Comparison of ENCODE assay signal across 27 mouse cellular contexts in genomic region chr3:121955527-121955926, GRCm38 (mm10). TPM values are rescaled to one million over a fixed set of nuclear protein-coding genes. Genes with fewer than 3 reads are reported as not detected.
A peak's percentile ranks its signal among the peaks of the same experiment; 100 is the strongest.
DNase-seq lines count a peak whose midpoint lies in the region; ATAC-seq lines count a peak whose summit lies in the region.
"Had no signal": no experiment of that assay in that cellular context is flagged by ENCODE, and none has a peak within 500 bp of the region (broad histone marks: within the 10 kb centered on the region; RNA-seq: fewer than 3 reads in every experiment).

No protein-coding gene starts in this region.

- no peaks in the 10 kb centered on the region for H3K4me1 ChIP-seq in heart, embryonic 10.5 days
- no peaks in the 10 kb centered on the region for H3K4me1 ChIP-seq in kidney, embryonic 16.5 days (ENCODE audit: insufficient read depth, low read length)
- peaks cover 12% of the 10 kb centered on the region; the same call in 1 of the 2 replicates for H3K4me1 ChIP-seq in lung, embryonic 16.5 days (replicated peaks; ENCODE audit: control insufficient read depth, insufficient read depth, low read length)
- H3K4me1 ChIP-seq: hindbrain, embryonic 15.5 days had no signal

- no peaks in the 10 kb centered on the region for H3K27me3 ChIP-seq in heart, embryonic 10.5 days (ENCODE audit: insufficient read depth, poor library complexity, severe bottlenecking)
- H3K27me3 ChIP-seq in kidney, embryonic 16.5 days (ENCODE audit: insufficient read depth, low read length) = no peaks in the 10 kb centered on the region
- H3K27me3 ChIP-seq in lung, embryonic 16.5 days (ENCODE audit: control insufficient read depth, insufficient read depth, low read depth, low read length) = no peaks in the 10 kb centered on the region
- H3K27me3 ChIP-seq: CH12.LX, Patski had no signal

- ATAC-seq in kidney, embryonic 16.5 days (ENCODE audit: low FRiP score, low TSS enrichment) = no peak
- no peak for ATAC-seq in lung, embryonic 16.5 days (ENCODE audit: low read depth)
- ATAC-seq: forebrain, postnatal 0 days; liver, embryonic 12.5 days; midbrain, embryonic 16.5 days; Patski had no signal

- H3K4me3 ChIP-seq in heart, embryonic 10.5 days = no peak overlapping the region
- no peak overlapping the region for H3K4me3 ChIP-seq in kidney, embryonic 16.5 days (ENCODE audit: low read length)
- H3K4me3 ChIP-seq in lung, embryonic 16.5 days (ENCODE audit: low read length) = no peak overlapping the region; the same call in 1 of the 2 replicates
- H3K4me3 ChIP-seq: hindbrain, embryonic 15.5 days; limb, embryonic 13.5 days; liver, embryonic 12.5 days; myocyte; neural tube, embryonic 13.5 days had no signal

- no peak overlapping the region for H3K9ac ChIP-seq in kidney, embryonic 16.5 days (replicated peaks; ENCODE audit: low read length)
- no peak overlapping the region for H3K9ac ChIP-seq in lung, embryonic 16.5 days (ENCODE audit: low read length)
- H3K9ac ChIP-seq: forebrain, postnatal 0 days; hindbrain, embryonic 15.5 days; limb, embryonic 13.5 days; liver, embryonic 12.5 days; neural tube, embryonic 13.5 days had no signal

- peak overlapping the region; percentile 26; the same call in 1 of the 2 replicates for H3K4me2 ChIP-seq in kidney, embryonic 16.5 days (replicated peaks; ENCODE audit: low read depth, low read length)
- peak overlapping the region; percentile 62; the same call in 1 of the 2 replicates for H3K4me2 ChIP-seq in lung, embryonic 16.5 days (ENCODE audit: low read depth, low read length)
- H3K4me2 ChIP-seq: limb, embryonic 13.5 days; liver, embryonic 12.5 days had no signal

- intact Hi-C loops in heart, postnatal 25 days (cut with DNase I) = no loop called here

- peaks cover 8% of the 10 kb centered on the region for H3K36me3 ChIP-seq in heart, embryonic 10.5 days
- no peaks in the 10 kb centered on the region for H3K36me3 ChIP-seq in kidney, embryonic 16.5 days (ENCODE audit: insufficient read depth, low read length)
- no peaks in the 10 kb centered on the region for H3K36me3 ChIP-seq in lung, embryonic 16.5 days (ENCODE audit: control insufficient read depth, insufficient read depth, low read length)
- H3K36me3 ChIP-seq: G1E; hindbrain, embryonic 15.5 days; limb, embryonic 13.5 days; liver, embryonic 12.5 days; neural tube, embryonic 13.5 days had no signal

- H3K27ac ChIP-seq in heart, embryonic 10.5 days = no peak overlapping the region
- H3K27ac ChIP-seq in kidney, embryonic 16.5 days (ENCODE audit: low read length) = no peak overlapping the region
- H3K27ac ChIP-seq in lung, embryonic 16.5 days (ENCODE audit: low read length) = no peak overlapping the region; the same call in 1 of the 2 replicates
- H3K27ac ChIP-seq: hindbrain, embryonic 15.5 days; limb, embryonic 13.5 days; liver, embryonic 12.5 days; neural tube, embryonic 13.5 days had no signal

- WGBS in heart, embryonic 10.5 days = 96% methylated on average over 4 of the region's 4 CpGs
- 93% methylated on average over 4 of the region's 4 CpGs for WGBS in kidney, embryonic 16.5 days
- WGBS in lung, embryonic 16.5 days = 79% methylated on average over 4 of the region's 4 CpGs

- H3K9me3 ChIP-seq in heart, embryonic 10.5 days = no peaks in the 10 kb centered on the region
- no peaks in the 10 kb centered on the region for H3K9me3 ChIP-seq in kidney, embryonic 16.5 days (ENCODE audit: low read length)
- H3K9me3 ChIP-seq in lung, embryonic 16.5 days (ENCODE audit: control insufficient read depth, low read length) = peaks cover 2% of the 10 kb centered on the region; the same call in 1 of the 2 replicates
- H3K9me3 ChIP-seq: hindbrain, embryonic 15.5 days; liver, embryonic 12.5 days; neural tube, embryonic 13.5 days had no signal

- DNase-seq in heart, embryonic 10.5 days (ENCODE audit: low spot score) = peak; percentile 42
- DNase-seq in heart, postnatal 25 days (ENCODE audit: low spot score) = no peak
- DNase-seq in kidney, postnatal 10 days = no peak
- DNase-seq in lung, postnatal 4 days = no peak
- DNase-seq: adrenal gland, adult 2 months; B cell, adult 2 months; cerebellum, adult 11-12 months; cerebellum, postnatal 10 days; forebrain, postnatal 0 days; gastrocnemius, postnatal 25 days; kidney, adult 8-10 months; lung, postnatal 10 days; retina, postnatal 1 day; right cerebral cortex, postnatal 25 days; spleen, adult 18-20 months; thymus, postnatal 14 days had no signal

RNA-seq across cellular contexts. Expression of gene Arhgap29, which starts 3.2 kb away (rescaled TPM):
- 68.3 and 92.7 TPM in 2 replicates for polyA plus RNA-seq in heart, embryonic 10.5 days (2016; fragmentation: Nextera tagmentation; extraction: Ambion mirVana)
- 10 to 100 TPM; 50.0 to 53.1 TPM for total RNA-seq in heart, postnatal 25 days (2021)
- 46.2 and 48.8 TPM in 2 replicates for polyA plus RNA-seq in kidney, embryonic 16.5 days (2015; fragmentation: Nextera tagmentation; extraction: Ambion mirVana)
- 64.6 and 65.6 TPM in 2 replicates for polyA plus RNA-seq in lung, embryonic 16.5 days (2015; fragmentation: Nextera tagmentation; extraction: Ambion mirVana)
